Mouse (Mus musculus): Measurements from ENCODE around the gene Nutf2.

- no peak for TF ChIP-seq ZC3H11A (IDR thresholded peaks at IDR 0.05; ENCODE audit: borderline replicate concordance, low read depth, low read length)
- TF ChIP-seq CHD2 (IDR thresholded peaks at IDR 0.05; ENCODE audit: low read depth, low read length) = no peak
- no peak for TF ChIP-seq HCFC1 (IDR thresholded peaks at IDR 0.05; ENCODE audit: borderline replicate concordance, insufficient read depth, low read length)
- TF ChIP-seq ZNF384 (IDR thresholded peaks at IDR 0.05; ENCODE audit: low read depth, low read length) = no peak
- TF ChIP-seq MAFK (IDR thresholded peaks at IDR 0.05; ENCODE audit: insufficient read depth, low read depth, low read length) = no peak
These were observed 23.4 kb upstream of the Nutf2 start for GRCm38 (mm10) chr8:105836991-105837390.

Data from ES-E14 (cell line).